Mouse (Mus musculus) layer of hippocampus, adult 6 months (tissue): ENCODE results near the gene Fam8a1. TPM values are rescaled to one million over a fixed set of nuclear protein-coding genes. Genes with fewer than 3 reads are reported as not detected.

ENCODE experiments used
- long read RNA-seq, 2 experiments: library from polyadenylated mRNA; unstranded; transcript quantifications; one replicate each; pipeline ENCODE4 v2.0.0; 2019 to 2020
- polyA plus RNA-seq: library from polyadenylated mRNA; unstranded; fragments of <200 nt; fragmentation: Nextera tagmentation; gene quantifications from 2 replicates; pipeline ENCODE4 v1.2.3, GENCODE M21; 2021

Fam8a1 gene
- 5.1 and 5.8 TPM in 2 replicates for polyA plus RNA-seq
- long read RNA-seq, experiment 1, partial matches to known transcripts = 21 of 21 reads
- long read RNA-seq, experiment 1, other reads (novel, unspliced or antisense) = 0 of 21 reads
- long read RNA-seq, experiment 2, partial matches to known transcripts = 1 of 13 reads
- long read RNA-seq, experiment 2, other reads (novel, unspliced or antisense) = 11 of 13 reads

GRCm38 (mm10) chr13:46669048-46669619, at the start of gene Fam8a1:
TSS of gene Fam8a1 (plus strand) at chr13:46669522.

Other genes with a start within 250 kb of the Fam8a1 start
- 132 and 143 TPM in 2 replicates for gene Cap2, start 167.7 kb upstream of the Fam8a1 start, polyA plus RNA-seq
- gene Nup153, start 58.4 kb downstream of the Fam8a1 start, polyA plus RNA-seq = 4.1 and 4.7 TPM in 2 replicates